Mouse (Mus musculus): ENCODE measurements at regions not wholly inside any gene's neighbourhood (a gene's known extent, or its start where the extent isn't known, plus 50 kb on each side); places are given as distances from the start of the nearest gene placed in this dataset.

- Histone ChIP-seq H3K4me1 (ENCODE audit: control insufficient read depth, insufficient read depth, low read length) (no peaks in the 10 kb centered on the region), H3K27me3 (ENCODE audit: control insufficient read depth, insufficient read depth, low read length, poor library complexity, severe bottlenecking) (no peaks in the 10 kb centered on the region; the same call in 1 of the 2 replicates), H3K36me3 (ENCODE audit: control insufficient read depth, insufficient read depth, low read length, poor library complexity, severe bottlenecking) (no peaks in the 10 kb centered on the region), H3K9me3 (replicated peaks; ENCODE audit: control insufficient read depth, insufficient read depth, low read length, poor library complexity, severe bottlenecking) (no peaks in the 10 kb centered on the region), H3K9ac (ENCODE audit: low read depth, poor library complexity, severe bottlenecking) (no peak overlapping the region), H3K27ac (ENCODE audit: insufficient read depth, low read length) (no peak overlapping the region), H3K4me3 (ENCODE audit: low read depth, low read length) (no peak overlapping the region)
- TF ChIP-seq CTCF (IDR thresholded peaks at IDR 0.05; ENCODE audit: low read depth, low read length), result no peak
- TF ChIP-seq EP300 (IDR thresholded peaks at IDR 0.05; ENCODE audit: insufficient read depth, low read depth, low read length), result no peak
- no peak for TF ChIP-seq POLR2A (IDR thresholded peaks at IDR 0.05; ENCODE audit: insufficient read depth, low read length)
These were observed 573.8 kb downstream of the Lmo4 start for GRCm38 (mm10) chr3:143631183-143631582.

- no peak overlapping the region for H3K27ac ChIP-seq (ENCODE audit: insufficient read depth, low read length)
- no peak overlapping the region for H3K9ac ChIP-seq (ENCODE audit: low read depth, poor library complexity, severe bottlenecking)
- TF ChIP-seq EP300 (IDR thresholded peaks at IDR 0.05; ENCODE audit: insufficient read depth, low read depth, low read length) (no peak), CTCF (IDR thresholded peaks at IDR 0.05; ENCODE audit: low read depth, low read length) (no peak), POLR2A (IDR thresholded peaks at IDR 0.05; ENCODE audit: insufficient read depth, low read length) (no peak)
- no peaks in the 10 kb centered on the region for H3K36me3 ChIP-seq (ENCODE audit: control insufficient read depth, insufficient read depth, low read length, poor library complexity, severe bottlenecking)
- H3K9me3 ChIP-seq (replicated peaks; ENCODE audit: control insufficient read depth, insufficient read depth, low read length, poor library complexity, severe bottlenecking), result no peaks in the 10 kb centered on the region
- H3K27me3 ChIP-seq (ENCODE audit: control insufficient read depth, insufficient read depth, low read length, poor library complexity, severe bottlenecking), result no peaks in the 10 kb centered on the region; the same call in 1 of the 2 replicates
- H3K4me3 ChIP-seq (ENCODE audit: low read depth, low read length), result no peak overlapping the region
- H3K4me1 ChIP-seq (ENCODE audit: control insufficient read depth, insufficient read depth, low read length), result no peaks in the 10 kb centered on the region
These were observed 580.1 kb downstream of the Lmo4 start for GRCm38 (mm10) chr3:143624906-143625305.

DNA sequence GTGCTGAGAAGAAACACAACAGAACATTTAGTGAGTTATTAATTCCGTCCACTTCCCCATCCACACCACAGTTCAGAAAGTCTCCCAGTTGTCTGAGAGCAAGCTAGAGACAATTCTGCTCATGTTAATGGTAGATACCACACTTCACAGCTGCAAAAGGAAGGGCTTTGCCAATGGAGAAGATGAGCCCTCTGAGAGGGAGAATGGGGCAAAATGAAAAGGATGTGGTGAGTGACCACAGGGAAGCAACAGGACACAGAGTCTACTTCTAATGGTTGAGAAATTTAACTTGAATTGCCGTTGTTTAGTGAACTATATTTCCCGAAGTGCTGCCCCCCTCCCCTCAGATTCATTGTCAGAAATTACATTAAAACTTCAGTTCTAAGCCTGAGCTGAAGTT, 582.7 kb downstream of the Lmo4 start:
- no peaks in the 10 kb centered on the region for H3K9me3 ChIP-seq (replicated peaks; ENCODE audit: control insufficient read depth, insufficient read depth, low read length, poor library complexity, severe bottlenecking)
- TF ChIP-seq POLR2A (IDR thresholded peaks at IDR 0.05; ENCODE audit: insufficient read depth, low read length), result no peak
- TF ChIP-seq CTCF (IDR thresholded peaks at IDR 0.05; ENCODE audit: low read depth, low read length), result no peak
- no peak for TF ChIP-seq EP300 (IDR thresholded peaks at IDR 0.05; ENCODE audit: insufficient read depth, low read depth, low read length)
- no peak overlapping the region for H3K4me3 ChIP-seq (ENCODE audit: low read depth, low read length)
- H3K4me1 ChIP-seq (ENCODE audit: control insufficient read depth, insufficient read depth, low read length), result no peaks in the 10 kb centered on the region
- H3K36me3 ChIP-seq (ENCODE audit: control insufficient read depth, insufficient read depth, low read length, poor library complexity, severe bottlenecking), result no peaks in the 10 kb centered on the region
- no peak overlapping the region for H3K27ac ChIP-seq (ENCODE audit: insufficient read depth, low read length)
- no peaks in the 10 kb centered on the region for H3K27me3 ChIP-seq (ENCODE audit: control insufficient read depth, insufficient read depth, low read length, poor library complexity, severe bottlenecking)
- H3K9ac ChIP-seq (ENCODE audit: low read depth, poor library complexity, severe bottlenecking), result no peak overlapping the region

DNA sequence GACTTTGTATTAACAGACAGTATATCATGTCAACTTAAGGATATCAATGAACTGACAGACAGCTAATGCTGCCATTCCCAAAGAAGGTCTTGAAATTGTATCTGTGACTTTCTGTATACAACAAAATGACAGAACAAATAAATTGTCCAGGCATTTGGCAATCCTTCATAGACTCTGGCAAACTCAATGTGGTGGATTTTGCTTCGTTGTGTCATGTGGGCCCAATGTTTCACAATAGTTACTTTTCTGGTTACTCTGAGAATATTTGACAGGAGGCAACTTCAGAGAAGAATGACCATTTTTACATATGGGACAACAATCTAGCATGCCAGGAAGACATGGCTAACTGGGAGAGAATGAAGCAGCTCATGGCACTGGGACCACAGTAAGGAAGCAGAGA, 585.9 kb downstream of the Lmo4 start:
- TF ChIP-seq POLR2A (IDR thresholded peaks at IDR 0.05; ENCODE audit: insufficient read depth, low read length) (no peak), EP300 (IDR thresholded peaks at IDR 0.05; ENCODE audit: insufficient read depth, low read depth, low read length) (no peak), CTCF (IDR thresholded peaks at IDR 0.05; ENCODE audit: low read depth, low read length) (no peak)
- no peak overlapping the region for H3K4me3 ChIP-seq (ENCODE audit: low read depth, low read length)
- H3K9ac ChIP-seq (ENCODE audit: low read depth, poor library complexity, severe bottlenecking), result no peak overlapping the region
- H3K27ac ChIP-seq (ENCODE audit: insufficient read depth, low read length), result no peak overlapping the region
- H3K36me3 ChIP-seq (ENCODE audit: control insufficient read depth, insufficient read depth, low read length, poor library complexity, severe bottlenecking), result no peaks in the 10 kb centered on the region
- H3K9me3 ChIP-seq (replicated peaks; ENCODE audit: control insufficient read depth, insufficient read depth, low read length, poor library complexity, severe bottlenecking), result no peaks in the 10 kb centered on the region
- no peaks in the 10 kb centered on the region for H3K27me3 ChIP-seq (ENCODE audit: control insufficient read depth, insufficient read depth, low read length, poor library complexity, severe bottlenecking)
- H3K4me1 ChIP-seq (ENCODE audit: control insufficient read depth, insufficient read depth, low read length), result no peaks in the 10 kb centered on the region

GRCm38 (mm10) chr3:143614895-143615294, 590.1 kb downstream of the Lmo4 start:
- Histone ChIP-seq H3K9me3 (replicated peaks; ENCODE audit: control insufficient read depth, insufficient read depth, low read length, poor library complexity, severe bottlenecking) (no peaks in the 10 kb centered on the region), H3K36me3 (ENCODE audit: control insufficient read depth, insufficient read depth, low read length, poor library complexity, severe bottlenecking) (no peaks in the 10 kb centered on the region), H3K4me1 (ENCODE audit: control insufficient read depth, insufficient read depth, low read length) (no peaks in the 10 kb centered on the region), H3K27ac (ENCODE audit: insufficient read depth, low read length) (no peak overlapping the region), H3K4me3 (ENCODE audit: low read depth, low read length) (no peak overlapping the region), H3K9ac (ENCODE audit: low read depth, poor library complexity, severe bottlenecking) (no peak overlapping the region), H3K27me3 (ENCODE audit: control insufficient read depth, insufficient read depth, low read length, poor library complexity, severe bottlenecking) (no peaks in the 10 kb centered on the region)
- TF ChIP-seq POLR2A (IDR thresholded peaks at IDR 0.05; ENCODE audit: insufficient read depth, low read length), result no peak
- TF ChIP-seq CTCF (IDR thresholded peaks at IDR 0.05; ENCODE audit: low read depth, low read length), result no peak
- TF ChIP-seq EP300 (IDR thresholded peaks at IDR 0.05; ENCODE audit: insufficient read depth, low read depth, low read length), result no peak

GRCm38 (mm10) chr3:143614004-143614403, 591.0 kb downstream of the Lmo4 start:
- no peak overlapping the region for H3K27ac ChIP-seq (ENCODE audit: insufficient read depth, low read length)
- H3K9ac ChIP-seq (ENCODE audit: low read depth, poor library complexity, severe bottlenecking), result no peak overlapping the region
- no peaks in the 10 kb centered on the region for H3K4me1 ChIP-seq (ENCODE audit: control insufficient read depth, insufficient read depth, low read length)
- H3K27me3 ChIP-seq (ENCODE audit: control insufficient read depth, insufficient read depth, low read length, poor library complexity, severe bottlenecking), result no peaks in the 10 kb centered on the region
- H3K9me3 ChIP-seq (replicated peaks; ENCODE audit: control insufficient read depth, insufficient read depth, low read length, poor library complexity, severe bottlenecking), result no peaks in the 10 kb centered on the region
- H3K4me3 ChIP-seq (ENCODE audit: low read depth, low read length), result no peak overlapping the region
- H3K36me3 ChIP-seq (ENCODE audit: control insufficient read depth, insufficient read depth, low read length, poor library complexity, severe bottlenecking), result no peaks in the 10 kb centered on the region
- TF ChIP-seq CTCF (IDR thresholded peaks at IDR 0.05; ENCODE audit: low read depth, low read length) (no peak), EP300 (IDR thresholded peaks at IDR 0.05; ENCODE audit: insufficient read depth, low read depth, low read length) (no peak), POLR2A (IDR thresholded peaks at IDR 0.05; ENCODE audit: insufficient read depth, low read length) (no peak)
